In genomic region chr14:79301466-79301875, GRCm38 (mm10) we compare ENCODE assay signal across 8 mouse cellular contexts. TPM values are rescaled to one million over a fixed set of nuclear protein-coding genes. Genes with fewer than 3 reads are reported as not detected.
DNase-seq lines count a peak whose midpoint lies in the region; ATAC-seq and TF ChIP-seq lines count a peak whose summit lies in the region.

Rgcc (minus strand) TSS chr14:79301645.

- under 1% methylated on average over 34 of the region's 34 CpGs for WGBS in hindbrain, embryonic 12.5 days
- WGBS in lung, postnatal 0 days: 0% methylated on average over 30 of the region's 34 CpGs

- CTCF ChIA-PET in Patski (lab: Charles Lee): interaction anchor here (1.0 kb wide), 1 partner anchor 177 kb away, joined by 3 read pairs; no protein-coding TSS in a partner anchor

- H3K27me3 ChIP-seq in Patski: no peaks in the 10 kb centered on the region
- peaks cover 54% of the 10 kb centered on the region for H3K27me3 ChIP-seq in hindbrain, embryonic 12.5 days
- H3K27me3 ChIP-seq in lung, postnatal 0 days (replicated peaks; ENCODE audit: insufficient read depth, low read length): no peaks in the 10 kb centered on the region

- peak within 1 kb of the TSS; percentile 97 for H3K4me2 ChIP-seq in hindbrain, embryonic 12.5 days (replicated peaks)
- peak within 1 kb of the TSS; percentile 85 for H3K4me2 ChIP-seq in lung, postnatal 0 days (replicated peaks; ENCODE audit: low read depth, low read length)

- H3K9me3 ChIP-seq in hindbrain, embryonic 12.5 days (replicated peaks): no peaks in the 10 kb centered on the region
- H3K9me3 ChIP-seq in lung, postnatal 0 days (ENCODE audit: low read length): no peaks in the 10 kb centered on the region

- POLR2A ChIA-PET in Patski (lab: Charles Lee): no interaction called here

- H3K9ac ChIP-seq in hindbrain, embryonic 12.5 days: peak within 1 kb of the TSS; percentile 65
- peak within 1 kb of the TSS; percentile 87 for H3K9ac ChIP-seq in lung, postnatal 0 days (replicated peaks; ENCODE audit: low read depth)

- peak; percentile 93 for ATAC-seq in Patski
- peak; percentile 95 for ATAC-seq in hindbrain, embryonic 12.5 days (ENCODE audit: low FRiP score)
- ATAC-seq in lung, postnatal 0 days: peak; percentile 96

- no peaks in the 10 kb centered on the region for H3K36me3 ChIP-seq in hindbrain, embryonic 12.5 days
- H3K36me3 ChIP-seq in lung, postnatal 0 days (ENCODE audit: insufficient read depth, low read length): no peaks in the 10 kb centered on the region

- peaks cover 19% of the 10 kb centered on the region for H3K4me1 ChIP-seq in hindbrain, embryonic 12.5 days
- H3K4me1 ChIP-seq in lung, postnatal 0 days (ENCODE audit: insufficient read depth, low read depth, low read length): peaks cover 3% of the 10 kb centered on the region; the same call in 1 of the 2 replicates

- H3K27ac ChIP-seq in hindbrain, embryonic 12.5 days: no peak within 1 kb of the TSS
- peak within 1 kb of the TSS; percentile 93 for H3K27ac ChIP-seq in lung, postnatal 0 days (ENCODE audit: low read length)

- TF ChIP-seq CTCF in Patski (IDR thresholded peaks at IDR 0.05): no peak
- peak; percentile 96 for TF ChIP-seq CTCF in lung, postnatal 0 days (IDR thresholded peaks at IDR 0.05)

- no peak for DNase-seq in Patski (ENCODE audit: low read depth, low spot score)
- DNase-seq in cerebellum, postnatal 14 days: peak; percentile 97
- peak; percentile 89 to 94 for DNase-seq in frontal cortex, postnatal 14 days (ENCODE audit: low spot score in 2 of 2)
- peak; percentile 94 to 95 for DNase-seq in layer of hippocampus, postnatal 10 days (ENCODE audit: low spot score in 2 of 2)
- peak; percentile 97 for DNase-seq in lung, postnatal 0 days (ENCODE audit: low spot score)
- peak; percentile 87 for DNase-seq in ovary, postnatal 10 days (ENCODE audit: low spot score)
- DNase-seq in thymus, postnatal 0 days (ENCODE audit: low spot score): peak; percentile 98

- peak; percentile 67; the same call in 1 of the 2 replicates for TF ChIP-seq EP300 in lung, postnatal 0 days (IDR thresholded peaks at IDR 0.05)

- in situ Hi-C loops in Patski (cut with MboI; ENCODE audit: low pct_unique_long_range_greater_than_20kb): loop anchor here (25.0 kb wide), 1 partner anchor 639 kb away; no protein-coding TSS in a partner anchor

- peak within 1 kb of the TSS; percentile 52 for H3K4me3 ChIP-seq in hindbrain, embryonic 12.5 days
- H3K4me3 ChIP-seq in lung, postnatal 0 days (ENCODE audit: low read depth, low read length): peak within 1 kb of the TSS; percentile 81

RNA-seq across cellular contexts. Expression of gene Rgcc, which starts in this region (rescaled TPM):
- polyA plus RNA-seq in Patski (2021): 3.0 TPM
- polyA plus RNA-seq in hindbrain, embryonic 12.5 days (2016; fragmentation: Nextera tagmentation; extraction: Ambion mirVana): 32.4 and 41.0 TPM in 2 replicates
- total RNA-seq in layer of hippocampus, postnatal 10 days (2021): 10 to 100 TPM; 37.3 to 45.2 TPM
- 357 and 645 TPM in 2 replicates for polyA plus RNA-seq in lung, postnatal 0 days (2015; fragmentation: Nextera tagmentation; extraction: Ambion mirVana)
- polyA plus RNA-seq in thymus, postnatal 0 days (2015; fragmentation: Nextera tagmentation; extraction: Ambion mirVana): 552 and 560 TPM in 2 replicates
